Mouse (Mus musculus): ENCODE results near the gene Padi2.
A peak's percentile ranks its signal among the peaks of the same experiment; 100 is the strongest.

Gene Padi2

DNA sequence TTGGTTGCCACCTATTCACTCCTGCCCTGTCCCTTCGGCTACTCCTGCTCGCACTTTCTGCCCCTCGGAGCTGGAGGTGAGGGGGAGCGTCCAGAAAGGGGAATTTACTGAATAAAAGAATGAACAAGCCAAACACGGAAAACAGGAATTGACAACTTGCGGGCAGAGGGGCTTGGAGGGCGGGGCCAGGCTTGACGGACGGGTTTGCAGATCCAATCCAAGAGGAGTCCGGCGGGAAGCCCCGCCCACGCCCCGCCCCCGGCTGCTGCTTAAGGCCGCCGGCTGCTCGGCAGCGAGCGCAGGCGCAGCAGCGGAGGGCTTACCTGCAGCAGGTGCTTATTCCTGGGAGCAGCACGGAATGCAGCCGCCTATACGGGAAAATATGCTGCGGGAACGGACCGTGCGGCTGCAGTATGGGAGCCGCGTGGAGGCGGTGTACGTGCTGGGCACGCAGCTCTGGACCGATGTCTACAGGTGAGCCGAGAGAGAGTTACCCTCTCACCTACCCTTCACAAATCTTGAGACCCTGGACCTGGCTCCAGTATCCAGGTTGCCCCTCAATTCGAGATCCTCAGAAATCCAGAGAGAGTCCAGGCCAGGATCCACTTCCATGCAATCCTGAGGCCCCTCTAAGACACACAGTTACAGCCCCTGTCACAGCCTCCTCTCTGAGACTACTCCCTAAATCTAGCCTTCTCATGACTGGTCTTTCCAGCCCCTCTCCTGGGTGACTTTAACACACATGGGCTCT, at the start of gene Padi2:
TSS of gene Padi2 (plus strand) at position 269 of the 751 bp plus-strand sequence.
- DNase-seq: peak; percentile 91

DNA sequence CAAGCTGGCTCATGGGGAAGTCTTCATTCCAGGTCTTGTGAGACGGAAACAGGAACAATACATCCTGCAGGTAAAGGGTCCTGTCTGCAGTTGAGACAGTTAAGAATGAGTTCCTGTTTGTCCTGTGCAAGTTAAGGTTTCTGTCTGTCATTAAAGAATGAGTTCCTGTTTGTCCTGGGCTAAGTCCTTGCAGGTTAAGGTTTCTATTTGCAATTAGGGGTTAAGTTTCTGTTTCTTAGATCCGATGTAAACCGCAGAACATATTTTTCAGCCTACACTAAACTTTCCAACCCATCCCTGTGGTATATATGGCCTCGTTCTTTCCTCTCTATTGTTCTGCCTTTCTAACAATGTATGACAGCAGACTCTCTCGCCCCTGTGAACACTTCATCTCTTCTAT, 49.1 kb upstream of the Padi2 start:
- no peak for DNase-seq

DNA sequence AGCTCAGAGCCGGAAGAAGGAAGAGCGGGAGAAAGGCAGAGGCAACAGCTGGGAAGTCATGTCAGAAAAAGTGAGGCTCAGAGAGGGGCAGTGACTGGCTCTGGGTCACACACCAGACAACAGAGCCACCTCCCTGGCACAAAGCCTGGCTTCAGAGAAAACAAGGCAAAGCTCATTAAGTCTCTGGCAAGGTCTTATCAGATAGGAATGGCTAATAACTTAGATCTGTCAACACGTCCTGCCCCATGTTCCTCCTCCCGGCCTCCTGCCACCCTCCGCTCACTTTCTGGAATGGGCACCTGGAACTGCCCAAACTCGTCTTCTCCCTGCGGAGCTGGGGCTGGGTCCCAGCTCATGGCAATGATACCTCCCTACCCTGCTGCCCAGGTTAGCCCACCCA, 48.3 kb upstream of the Padi2 start:
- no peak for DNase-seq

DNA sequence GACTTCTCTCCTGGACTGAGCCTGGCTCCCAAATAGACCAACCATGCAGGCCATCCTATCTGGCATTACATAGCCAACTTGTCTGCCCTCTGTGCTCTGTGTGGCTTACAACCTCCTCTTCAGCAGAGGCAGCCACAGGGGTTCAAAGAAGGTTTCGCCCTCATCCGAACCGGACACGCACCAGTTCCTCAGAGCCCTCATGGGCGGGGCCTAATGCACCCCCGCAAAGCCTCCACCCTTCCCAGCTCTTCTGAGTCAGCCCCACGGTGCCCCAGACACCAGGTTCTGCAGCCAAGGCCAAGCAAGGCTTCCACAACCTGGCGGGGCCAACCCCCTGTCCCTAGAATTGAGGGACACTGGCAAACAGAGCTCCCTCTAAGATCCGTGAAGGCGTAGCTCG, 46.9 kb upstream of the Padi2 start:
- DNase-seq: no peak

DNA sequence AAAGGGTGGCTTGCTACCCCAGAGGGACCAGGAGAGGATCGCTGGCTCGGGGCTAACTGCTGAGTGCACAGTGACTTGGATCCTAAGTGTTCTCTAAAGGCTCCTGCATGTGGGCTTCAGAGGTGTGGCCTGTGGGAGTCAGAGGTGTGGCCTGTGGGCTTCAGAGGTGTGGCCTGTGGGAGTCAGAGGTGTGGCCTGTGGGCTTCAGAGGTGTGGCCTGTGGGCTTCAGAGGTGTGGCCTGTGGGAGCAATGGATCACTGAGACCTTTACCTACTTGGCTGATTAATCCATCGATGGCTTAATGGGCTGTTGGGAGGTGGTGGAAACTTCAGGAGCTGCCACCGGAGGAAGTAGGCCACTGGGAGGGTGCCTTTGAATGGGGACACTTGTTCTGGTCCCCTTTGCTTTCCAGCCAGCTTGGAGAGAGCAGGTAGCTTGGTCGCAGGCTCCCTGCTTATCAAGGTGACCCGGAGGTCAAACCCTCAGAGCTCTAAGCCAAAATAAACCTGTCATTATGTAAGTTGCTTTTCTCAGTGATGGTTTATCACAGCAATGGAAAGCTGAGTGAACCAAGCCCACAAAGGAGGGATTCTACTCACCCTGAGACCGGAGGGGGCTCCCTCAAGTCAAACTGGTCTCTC, 45.9 kb upstream of the Padi2 start:
- DNase-seq: no peak

DNA sequence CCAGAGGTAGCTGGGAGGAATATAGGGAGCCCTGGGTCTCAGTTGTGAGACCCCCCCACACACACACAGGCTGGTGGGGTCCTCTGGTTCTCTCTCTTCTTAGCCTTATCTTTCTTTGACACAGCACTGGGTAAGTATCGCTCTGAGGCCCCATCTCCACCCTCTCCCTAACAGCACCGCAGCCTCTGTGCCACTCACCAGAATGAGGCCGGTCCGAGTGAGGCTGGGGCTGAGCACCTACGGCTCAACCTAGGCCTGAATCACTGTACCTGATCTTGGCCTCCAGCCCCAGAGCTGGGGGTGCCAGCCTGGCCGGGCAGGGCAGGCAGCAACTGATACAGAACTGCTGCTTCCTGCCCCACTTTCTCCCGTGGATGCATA, 45.4 kb upstream of the Padi2 start:
- DNase-seq: no peak

DNA sequence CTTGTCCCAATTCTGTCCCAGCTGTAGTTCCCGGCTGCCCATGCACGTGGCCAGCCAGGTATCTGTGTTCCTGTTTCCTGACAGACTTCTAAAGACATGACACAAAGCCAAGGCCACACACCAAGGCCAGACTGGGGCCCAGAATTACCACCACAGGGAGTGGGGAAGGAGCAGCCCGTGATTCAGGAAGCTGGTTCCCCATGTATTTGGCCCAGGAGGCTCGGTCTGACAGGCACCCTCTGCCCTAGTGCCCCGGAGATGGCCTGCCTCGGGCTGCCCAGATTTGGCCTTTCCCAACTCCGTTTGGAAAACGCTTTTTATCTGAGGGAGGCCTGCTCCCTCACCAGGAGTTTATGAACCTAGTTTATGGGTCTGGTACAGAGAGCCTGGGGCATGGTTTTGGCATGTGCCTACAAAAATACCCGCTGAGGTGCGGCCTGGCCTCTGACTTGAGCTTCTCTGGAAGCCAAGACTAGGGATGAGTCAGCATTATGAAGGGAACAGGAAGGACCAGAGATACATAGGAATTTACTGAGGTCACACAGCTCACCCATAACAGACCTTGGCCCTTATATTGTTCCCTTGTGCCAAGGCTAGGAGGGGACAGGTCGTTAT, 44.0 kb upstream of the Padi2 start:
- DNase-seq: no peak

DNA sequence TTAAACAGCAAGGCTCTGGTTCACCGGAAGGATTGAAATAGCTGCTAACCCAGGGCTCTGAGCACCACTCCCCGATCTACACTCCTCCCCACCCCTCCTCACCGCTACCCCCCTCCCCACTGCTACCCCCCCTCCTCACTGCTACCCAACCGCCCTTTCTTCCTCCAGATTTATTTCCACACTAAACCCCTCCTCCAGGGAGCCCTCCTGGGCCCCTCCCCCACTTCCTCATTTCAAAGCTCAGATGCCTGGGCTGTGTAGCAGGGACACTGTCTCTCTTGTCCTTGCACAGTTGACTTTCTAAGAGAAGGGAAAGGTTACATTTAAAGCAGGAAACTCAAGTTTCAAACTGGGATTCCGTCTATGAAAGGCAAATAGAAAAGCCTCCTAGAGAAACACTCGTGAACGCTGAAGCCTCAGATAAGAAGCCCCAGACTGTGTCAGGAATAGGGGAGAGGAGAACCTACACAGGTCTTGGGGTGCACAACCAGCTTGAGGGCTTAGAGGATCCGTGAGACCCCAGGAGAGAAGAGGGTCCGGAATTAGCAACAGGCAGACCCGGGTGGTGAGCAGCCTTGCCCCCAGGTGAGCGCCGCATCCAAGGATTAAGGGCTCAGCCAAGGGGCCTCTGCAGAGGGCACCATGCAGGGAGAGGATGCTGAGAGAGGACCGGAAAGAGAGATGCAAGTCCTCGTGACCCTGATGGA, 37.5 kb upstream of the Padi2 start:
- DNase-seq: no peak

DNA sequence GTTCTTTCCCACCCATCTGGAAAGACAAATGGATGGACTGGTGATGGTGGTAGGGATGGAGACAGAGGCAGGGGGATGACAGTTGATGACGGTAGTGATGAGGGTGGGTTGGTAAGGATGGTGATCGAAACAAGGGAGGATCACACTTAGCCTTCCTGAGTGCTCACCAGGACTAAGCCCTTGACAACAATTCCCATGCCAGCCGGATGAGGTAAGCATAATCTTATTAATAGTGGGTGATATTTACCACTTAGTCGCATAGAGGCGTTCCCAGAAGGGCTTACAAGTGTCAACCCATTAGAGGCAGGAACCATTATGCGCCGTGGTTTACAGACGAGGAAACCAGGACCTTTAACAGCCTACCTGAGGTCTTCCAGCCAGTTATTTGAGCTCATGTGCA, 36.2 kb upstream of the Padi2 start:
- no peak for DNase-seq

DNA sequence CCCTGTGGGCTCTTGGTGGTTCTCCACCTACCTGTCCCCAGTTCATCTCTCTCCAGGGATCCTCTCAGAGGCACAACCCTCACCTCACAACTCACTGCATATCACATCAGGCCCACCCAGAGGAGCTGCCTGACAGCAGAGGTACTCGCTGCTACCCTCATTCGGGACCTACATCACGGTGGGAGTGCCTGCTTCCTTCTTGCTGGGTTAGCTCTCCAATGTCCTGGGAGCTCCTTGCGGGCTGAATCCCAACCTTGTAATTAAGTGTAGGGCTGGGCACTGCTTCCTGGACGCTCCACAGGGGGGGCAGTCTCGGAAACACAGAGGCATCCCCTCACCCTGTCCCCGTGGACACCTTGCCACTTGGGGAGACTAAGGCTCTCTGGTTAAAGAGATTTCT, 35.3 kb upstream of the Padi2 start:
- DNase-seq: no peak

DNA sequence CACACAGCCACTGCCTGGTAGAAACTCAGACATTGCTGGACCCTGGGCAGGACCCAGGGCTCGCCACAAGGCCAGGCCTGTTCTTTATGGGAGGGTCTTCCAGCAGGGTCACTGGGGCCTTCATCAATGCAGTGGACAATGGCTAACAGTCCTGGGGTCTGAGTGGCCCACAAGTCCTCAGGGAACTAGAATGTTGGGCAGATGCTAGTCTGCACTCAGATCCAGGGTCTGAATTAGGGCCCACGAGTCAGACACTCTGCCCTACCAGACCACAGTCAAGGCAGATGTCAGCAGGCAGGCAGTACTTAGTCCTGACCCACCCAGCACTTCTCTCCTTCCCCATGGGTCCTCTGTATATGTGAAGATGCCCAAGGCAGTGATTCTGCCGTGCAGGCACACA, 34.8 kb upstream of the Padi2 start:
- DNase-seq: no peak

DNA sequence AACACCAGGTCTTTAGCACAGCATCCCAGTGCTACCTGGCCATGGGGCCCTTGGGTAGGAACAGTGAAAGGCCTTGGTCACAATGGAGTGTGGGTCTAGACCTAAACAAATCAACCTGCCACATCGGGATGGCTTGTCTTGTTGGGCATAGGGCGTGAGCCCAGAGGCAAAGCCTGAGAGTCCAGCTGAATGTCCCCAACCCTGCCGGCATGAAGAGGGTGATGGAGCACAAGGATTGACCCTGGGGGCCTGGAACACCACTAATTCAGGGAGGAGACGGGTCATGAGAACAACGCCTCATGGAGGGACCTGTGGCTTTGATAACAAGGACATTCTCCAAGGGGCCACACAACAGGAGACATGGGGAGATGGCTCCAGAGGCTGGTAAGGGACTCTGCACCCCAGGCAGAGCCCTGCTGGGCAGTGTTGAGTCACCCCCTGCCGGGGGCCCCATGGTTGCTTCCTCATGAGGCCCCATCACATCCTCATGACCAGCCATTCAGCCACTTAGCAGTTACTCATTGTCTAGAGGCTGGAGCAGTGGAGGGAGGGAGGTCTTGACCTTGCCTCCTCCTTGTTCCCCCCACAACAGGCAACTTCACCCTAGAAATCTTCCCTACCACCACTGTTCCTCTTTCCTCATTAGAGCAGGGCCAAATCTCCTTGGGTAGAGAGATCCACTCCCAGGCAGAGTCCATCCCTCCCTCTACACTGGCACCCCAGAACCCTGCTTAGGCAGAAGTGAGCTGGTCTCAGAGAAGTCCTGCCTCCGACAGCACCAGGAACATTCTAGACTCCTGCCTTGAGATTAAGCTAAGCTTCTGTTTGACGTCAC, 34.1 kb upstream of the Padi2 start:
- no peak for DNase-seq

DNA sequence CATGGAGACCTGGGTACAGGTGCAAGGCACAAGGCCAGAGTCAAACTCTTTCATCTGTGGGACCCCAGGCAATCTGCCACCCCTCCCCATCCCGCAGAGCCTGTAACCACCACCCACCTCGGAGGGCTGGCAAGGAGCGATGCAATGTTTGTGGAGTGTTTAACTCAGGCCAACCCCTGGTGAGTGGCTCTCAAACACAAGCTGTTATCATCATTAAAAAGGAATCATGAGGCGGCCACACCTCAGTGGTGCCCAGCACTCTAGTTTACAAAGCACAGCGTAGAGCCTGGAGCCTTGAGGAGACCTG, 33.5 kb upstream of the Padi2 start:
- no peak for DNase-seq

DNA sequence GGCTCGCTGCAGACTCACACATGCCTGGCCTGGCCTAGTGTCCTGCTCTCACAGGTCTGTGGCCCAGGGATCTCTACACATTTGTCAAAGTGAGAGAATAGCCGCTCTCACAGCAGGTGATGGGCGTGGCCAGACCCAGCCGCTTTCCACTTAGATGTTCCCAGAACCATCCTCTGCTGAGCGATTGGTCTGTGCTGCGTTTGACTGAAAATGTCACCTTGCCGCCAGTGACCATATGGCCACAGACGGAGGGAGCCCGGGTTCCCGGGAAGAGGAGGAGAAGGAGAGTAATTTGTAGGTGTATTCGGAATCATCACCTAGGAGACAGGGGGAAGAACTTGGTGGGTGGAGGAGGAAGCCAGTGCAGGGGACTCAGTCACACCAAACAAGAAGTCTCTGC, 33.1 kb upstream of the Padi2 start:
- DNase-seq: no peak

DNA sequence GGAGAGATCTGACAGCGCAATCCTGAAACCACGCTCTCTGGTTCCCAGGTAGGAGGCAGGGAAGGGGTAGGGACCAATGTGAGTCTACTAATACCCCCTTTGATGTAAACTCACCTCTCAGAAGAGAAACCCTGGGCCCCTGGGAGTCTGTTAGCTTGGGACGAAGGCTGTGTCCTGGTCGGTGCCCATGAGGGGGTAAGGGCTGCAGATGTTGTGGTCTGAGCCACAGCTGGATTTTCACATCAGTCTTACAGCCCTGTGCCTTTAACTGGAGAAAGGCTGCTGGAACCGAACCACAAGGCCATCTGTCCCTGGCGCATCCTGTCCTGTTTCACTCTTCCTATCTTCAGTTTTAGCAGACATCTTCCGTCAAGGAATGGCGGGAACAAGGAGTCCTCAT, 30.0 kb upstream of the Padi2 start:
- DNase-seq: no peak

DNA sequence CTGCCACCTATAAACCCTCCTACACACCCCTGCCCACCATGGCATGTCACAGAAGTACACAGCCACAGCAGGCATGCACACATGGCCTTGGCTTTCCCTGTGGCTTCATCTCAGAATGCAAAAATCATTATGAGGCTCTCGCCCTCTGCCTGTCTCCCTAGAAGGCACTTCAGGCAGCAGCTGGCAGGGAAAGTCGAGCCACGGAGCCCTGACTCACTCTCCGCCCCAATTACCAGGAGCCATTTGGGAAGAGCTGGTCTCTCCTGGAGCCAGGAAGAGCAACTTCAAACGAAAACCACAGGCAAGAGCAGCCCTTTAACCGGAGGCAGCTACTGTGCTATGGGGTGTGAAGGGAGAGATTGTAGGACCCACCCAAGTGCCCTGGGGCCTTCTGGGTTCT, 29.5 kb upstream of the Padi2 start:
- DNase-seq: peak; percentile 0

DNA sequence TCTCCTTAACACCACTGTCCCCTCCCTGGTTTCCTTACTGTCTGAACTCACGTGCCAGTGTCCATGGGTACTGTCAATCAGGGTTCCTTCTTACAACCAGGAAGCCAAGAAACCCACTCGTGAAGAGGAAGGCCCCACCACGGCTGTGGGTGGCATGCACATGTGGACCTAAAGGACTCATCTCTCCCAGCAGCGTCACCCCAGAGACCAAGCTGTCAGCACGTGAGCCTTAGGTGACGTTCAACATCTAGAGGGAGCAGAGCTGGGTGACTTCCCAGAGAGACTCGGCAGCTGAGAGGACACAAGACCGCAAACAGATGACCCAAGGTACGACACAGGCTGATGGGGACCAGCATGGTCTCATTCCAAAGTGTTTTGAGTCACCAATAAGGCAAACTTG, 28.7 kb upstream of the Padi2 start:
- peak; percentile 0 for DNase-seq

DNA sequence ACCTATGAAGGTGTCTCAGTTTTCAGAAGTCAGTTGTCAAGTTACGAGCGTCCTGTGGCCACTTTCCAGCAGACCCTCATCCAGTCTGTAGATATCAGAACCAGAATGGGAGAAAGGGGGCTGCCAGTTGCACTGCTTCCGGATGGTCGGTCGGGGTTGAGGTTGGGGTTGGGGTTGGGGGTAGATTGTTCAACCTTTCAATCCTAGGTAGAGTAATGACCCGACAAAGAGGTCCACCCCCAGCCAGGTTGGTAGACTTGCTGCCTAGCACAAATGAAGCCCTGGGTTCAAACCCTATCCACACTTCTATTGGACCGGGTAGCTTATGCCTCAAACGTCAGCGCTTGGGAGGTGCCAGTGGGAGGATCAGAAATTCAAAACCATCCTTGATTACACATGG, 27.5 kb upstream of the Padi2 start:
- peak; percentile 1 for DNase-seq

DNA sequence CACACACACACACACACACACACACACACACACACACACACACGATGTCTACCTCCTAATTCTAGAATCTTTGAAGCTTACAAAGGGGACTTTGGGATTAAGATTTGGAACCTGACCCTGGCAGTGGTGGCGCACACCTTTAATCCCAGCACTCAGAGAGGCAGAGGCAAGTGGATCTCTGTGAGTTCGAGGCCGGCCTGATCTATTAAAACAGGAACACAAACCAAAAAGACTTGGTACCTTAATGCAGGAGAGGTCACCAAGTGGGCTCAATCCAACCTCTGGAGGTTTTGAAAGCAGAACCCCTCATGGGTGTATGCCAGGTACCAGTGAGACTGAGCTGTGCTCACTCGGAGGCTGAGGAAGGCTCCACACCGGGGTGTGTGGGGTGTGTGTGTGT, 27.0 kb upstream of the Padi2 start:
- DNase-seq: no peak

DNA sequence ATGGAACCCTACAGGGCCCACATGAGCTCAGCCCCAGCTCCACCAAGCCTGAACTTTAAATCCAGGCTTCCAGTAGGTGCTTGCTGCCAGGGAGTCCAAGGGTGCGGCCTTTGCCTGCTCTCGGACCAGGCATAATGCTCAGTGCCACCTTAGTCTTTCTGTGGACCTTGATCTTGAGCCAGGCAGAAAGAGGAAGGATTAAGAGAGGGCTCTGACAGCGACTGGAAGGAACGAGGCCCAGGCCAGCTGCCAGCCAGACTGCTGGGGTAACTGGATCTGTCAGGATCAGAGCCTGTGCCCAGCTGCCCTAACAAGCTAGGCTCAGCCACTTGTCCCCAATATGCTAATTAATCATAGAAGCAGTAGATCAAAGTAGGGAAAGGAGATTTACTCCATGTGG, 26.4 kb upstream of the Padi2 start:
- peak; percentile 58 for DNase-seq

DNA sequence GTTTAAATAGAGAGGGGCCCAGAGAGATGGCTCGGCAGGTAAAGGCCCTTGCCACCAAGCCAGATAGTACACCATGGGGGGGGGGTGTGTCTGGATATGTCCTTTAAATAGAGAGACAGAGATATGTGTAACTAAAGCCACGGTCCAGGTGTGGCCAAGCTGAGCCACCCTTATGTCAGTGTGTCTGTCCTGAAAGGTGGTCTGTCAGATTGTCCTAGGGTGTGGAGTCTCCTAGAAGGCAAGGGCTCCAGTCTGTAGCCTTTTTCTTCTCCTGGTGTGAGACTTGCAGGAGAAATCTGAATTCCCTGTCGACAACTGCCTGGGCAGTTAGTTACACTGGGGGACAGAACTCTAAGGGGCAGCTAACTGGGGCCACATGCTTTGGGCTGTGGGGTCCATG, 25.9 kb upstream of the Padi2 start:
- peak; percentile 0 for DNase-seq

DNA sequence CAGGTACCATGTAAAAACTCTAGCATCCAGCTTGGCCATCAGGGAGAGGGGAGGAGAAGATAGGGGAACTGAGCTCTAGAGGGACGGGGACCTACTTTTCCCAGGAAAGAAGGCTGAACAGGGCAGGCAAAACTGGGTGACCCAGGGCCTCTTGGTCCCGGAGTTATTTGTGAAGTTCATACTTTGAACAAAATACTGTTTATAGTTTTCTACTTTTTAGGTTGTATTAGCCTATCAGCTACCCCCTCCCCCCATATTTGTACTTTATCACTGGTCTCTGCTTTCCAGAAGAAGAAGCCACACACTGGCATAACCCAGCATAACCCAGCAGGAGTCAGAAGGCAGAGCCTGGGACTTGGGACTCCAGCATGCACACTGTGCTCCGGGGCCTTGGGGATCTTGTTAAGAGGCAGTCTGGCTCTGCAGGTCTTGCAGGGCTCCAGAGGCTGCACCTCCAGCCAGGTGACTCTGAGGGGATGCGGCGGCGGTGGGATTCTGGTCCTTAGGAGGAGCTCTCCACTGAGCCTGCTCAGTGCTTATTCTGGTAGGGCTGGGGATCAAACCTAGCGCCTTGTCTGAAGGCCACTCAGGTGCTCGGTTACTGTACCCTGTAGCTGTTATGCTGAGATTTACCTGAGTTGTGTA, 25.0 kb upstream of the Padi2 start:
- DNase-seq: peak; percentile 0

DNA sequence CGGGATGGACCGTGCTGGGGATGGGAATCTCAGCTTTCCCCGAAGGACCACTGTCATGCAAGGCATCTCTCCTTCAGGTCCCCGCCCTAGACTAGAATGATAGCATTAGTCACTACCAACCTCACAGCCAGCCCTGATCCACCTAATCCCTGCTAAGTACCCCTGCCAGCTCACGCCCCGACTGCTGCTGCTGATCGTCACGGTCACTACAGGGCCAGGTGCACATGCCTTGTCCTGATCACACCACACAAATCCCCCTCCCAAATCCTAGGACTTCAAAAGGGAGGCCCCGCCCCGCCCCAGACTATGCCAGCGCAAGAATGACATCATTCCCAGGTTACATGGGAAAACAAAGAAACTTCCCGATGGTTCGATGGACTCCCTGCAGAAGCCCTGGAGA, 24.4 kb upstream of the Padi2 start:
- DNase-seq: peak; percentile 1

Measured in right cerebral cortex, postnatal 4 days (tissue).